Mouse (Mus musculus): ENCODE measurements around the gene Cyp2j5. TPM values are rescaled to one million over a fixed set of nuclear protein-coding genes. Genes with fewer than 3 reads are reported as not detected.
"Not testable (repeated sequence)": the region's sequence is repeated elsewhere in the genome, so short reads cannot be mapped to it uniquely, and the experiment has no call there.

Cyp2j5 gene
- total RNA-seq (2021), result 10 to 100 TPM in 1 of 2 experiments, 1 to 10 TPM in 1; 6.8 to 17.9 TPM
- long read RNA-seq, experiment 1, transcript Cyp2j5-201 (9 exons, 2,345 nt), result major isoform, 13 of 18 reads
- long read RNA-seq, experiment 1, partial matches to known transcripts, result 2 of 18 reads
- long read RNA-seq, experiment 1, other reads (novel, unspliced or antisense), result 3 of 18 reads
- long read RNA-seq, experiment 2, transcript Cyp2j5-201 (9 exons, 2,345 nt), result major isoform, 8 of 12 reads
- long read RNA-seq, experiment 2, partial matches to known transcripts, result 1 of 12 reads
- long read RNA-seq, experiment 2, other reads (novel, unspliced or antisense), result 3 of 12 reads

DNA sequence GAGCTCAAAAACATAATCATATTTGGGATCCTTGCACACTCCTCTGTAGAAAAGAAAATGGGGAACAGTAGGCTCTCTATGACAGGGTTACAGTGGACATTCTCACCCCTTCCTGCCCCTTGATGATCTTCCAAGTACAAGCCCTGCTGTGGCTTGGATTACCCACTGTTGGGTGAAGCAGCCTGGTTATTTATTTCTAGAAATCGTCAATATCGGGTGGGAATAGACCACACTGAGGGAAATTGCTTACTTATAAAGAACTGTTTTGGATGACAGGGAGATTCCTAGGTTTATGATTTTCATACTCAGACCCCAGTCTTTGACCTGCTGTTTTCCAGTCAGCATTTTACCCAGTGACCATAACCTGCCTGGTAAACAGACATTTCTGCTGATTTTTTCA, at the start of gene Cyp2j5:
Gene Cyp2j5 (minus strand): TSS at position 164 of the 400 bp plus-strand sequence.
- no peak for DNase-seq

DNA sequence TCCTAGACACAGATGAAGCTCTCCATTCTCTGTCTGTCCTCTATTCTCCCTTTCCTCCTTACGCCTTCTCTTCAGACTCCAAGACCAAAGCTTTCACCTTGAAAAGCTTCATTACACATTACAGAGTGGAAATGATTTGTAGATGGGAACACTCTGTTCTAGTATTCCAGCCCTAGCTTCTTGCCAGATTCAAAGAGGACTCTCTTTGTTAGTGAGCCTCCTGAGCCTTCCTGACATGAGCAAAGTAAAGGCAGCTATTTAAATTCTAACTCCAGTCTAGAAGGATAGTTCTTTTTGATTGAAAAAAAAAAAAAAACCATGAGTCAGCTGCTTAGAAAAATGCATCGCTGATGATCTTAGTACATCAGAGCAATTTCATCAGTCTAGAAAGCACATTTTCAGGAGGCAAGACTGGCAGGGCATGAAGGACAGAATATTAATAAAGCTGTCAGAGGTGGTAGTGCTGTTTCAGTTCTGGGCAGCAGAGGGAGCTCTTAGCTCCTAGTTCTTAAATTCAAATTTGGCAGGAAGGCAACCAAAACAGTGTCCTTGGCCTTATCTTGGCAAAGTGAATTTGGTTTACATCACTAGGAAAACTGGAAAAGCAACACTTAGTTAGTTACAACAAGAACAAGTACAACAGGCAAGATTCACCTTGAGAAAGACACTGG, 41.5 kb upstream of the Cyp2j5 start:
- peak; percentile 73 for DNase-seq

DNA sequence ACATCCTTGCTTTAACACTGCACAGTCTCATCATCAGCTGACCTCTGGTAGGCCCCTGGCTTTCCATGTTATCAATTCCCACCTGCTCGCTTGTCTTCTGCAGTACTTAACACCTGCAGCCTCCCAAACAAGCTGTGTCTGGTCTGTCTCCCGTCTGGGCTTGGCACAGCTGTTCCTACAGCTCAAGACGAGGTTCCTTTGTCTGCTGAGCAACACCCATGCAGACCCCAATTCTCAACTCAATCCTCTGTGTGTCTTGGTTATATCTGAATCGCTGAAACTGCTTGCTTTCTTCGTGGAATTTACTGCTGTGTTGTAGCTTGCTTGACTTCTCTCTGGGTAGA, 34.2 kb upstream of the Cyp2j5 start:
- no peak for DNase-seq

DNA sequence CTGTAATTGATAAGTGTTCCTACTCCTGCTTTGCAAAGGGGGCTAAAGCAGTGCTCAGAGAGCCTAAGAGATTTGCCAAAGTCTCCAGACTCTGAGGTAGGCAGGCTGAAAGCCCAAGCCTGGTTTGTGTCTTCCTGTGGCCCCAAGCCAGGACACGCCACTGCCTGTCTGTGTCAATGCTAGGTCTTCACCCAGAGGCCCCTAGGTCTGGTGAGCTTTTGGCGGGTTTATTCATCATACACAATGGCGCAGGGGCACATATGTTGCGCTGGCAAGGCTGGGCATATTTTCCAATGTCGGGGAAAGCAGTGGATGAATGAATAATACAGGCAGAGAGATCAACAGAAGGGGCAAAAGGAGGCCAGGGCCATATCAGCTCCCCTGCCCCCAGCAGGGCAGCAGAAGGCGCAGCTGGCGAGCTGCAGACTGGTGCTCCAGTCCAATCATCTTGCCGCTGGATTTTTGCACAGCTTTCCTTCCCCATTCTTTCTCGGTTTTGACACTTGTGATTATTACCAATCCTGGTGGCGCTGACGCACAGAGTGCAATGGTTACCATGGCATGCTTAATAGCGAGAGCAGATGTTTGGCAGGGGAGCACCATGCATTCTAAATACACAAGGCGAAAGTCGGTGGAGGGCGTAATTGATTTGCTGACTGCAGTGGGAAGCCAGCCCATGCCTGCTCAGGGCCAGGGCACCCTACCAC, 33.7 kb upstream of the Cyp2j5 start:
- no peak for DNase-seq

DNA sequence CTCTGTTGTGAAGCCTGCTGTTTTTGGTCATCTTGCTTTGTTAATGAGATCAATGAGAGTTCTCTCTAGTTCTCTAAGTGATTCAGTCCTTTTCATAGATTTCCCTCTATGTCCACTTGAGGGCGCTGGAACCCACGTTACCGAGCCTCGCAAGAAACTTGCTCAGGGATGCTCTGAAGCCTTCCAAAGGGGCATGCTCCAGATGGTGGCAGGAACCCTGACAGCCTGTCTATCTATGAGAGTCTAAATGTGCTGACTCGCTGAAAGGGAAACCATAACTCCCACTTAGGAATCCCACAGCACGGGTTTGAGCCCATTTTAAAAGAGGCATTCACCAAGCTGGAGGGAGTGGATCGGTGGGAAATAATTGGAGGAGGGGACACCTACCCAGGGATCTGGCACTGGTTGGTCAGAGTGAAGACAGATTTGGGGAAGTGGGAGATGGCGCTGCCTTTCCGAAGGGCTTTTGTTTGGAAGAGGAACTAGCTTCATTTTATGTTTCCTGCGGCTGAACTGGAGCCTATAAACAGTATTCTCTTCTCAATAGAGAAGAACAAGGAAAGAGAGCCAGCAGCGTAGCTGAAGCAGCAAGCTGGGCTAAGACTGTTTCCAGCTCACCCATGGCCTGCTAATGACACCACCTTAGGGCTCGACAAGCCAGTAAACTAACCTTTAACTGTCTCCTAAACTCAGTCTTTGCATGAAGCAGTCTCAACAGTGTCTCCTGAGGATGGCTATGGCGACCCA, 32.8 kb upstream of the Cyp2j5 start:
- peak; percentile 58 for DNase-seq

DNA sequence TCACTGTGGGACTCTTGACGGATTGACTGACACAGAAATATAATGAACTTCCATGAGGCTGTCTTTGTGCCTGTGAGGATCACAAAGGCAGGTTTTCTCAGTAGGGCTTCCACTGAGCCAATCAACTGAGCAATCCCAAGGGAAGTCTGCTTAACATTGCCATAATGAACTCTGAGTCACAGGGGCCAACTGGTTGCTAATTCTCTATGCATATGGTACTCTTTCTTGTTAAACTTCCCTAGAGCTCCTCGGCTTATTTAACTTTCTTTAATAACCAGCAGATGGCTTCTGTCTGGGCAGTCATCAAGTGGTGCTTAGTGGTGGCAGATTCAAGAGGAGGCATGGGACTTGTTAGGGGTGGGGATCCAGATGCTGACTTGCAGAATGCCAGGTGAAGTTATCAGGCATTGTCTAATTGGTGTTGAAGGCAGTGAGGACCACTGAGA, 23.4 kb upstream of the Cyp2j5 start:
- DNase-seq, result no peak

DNA sequence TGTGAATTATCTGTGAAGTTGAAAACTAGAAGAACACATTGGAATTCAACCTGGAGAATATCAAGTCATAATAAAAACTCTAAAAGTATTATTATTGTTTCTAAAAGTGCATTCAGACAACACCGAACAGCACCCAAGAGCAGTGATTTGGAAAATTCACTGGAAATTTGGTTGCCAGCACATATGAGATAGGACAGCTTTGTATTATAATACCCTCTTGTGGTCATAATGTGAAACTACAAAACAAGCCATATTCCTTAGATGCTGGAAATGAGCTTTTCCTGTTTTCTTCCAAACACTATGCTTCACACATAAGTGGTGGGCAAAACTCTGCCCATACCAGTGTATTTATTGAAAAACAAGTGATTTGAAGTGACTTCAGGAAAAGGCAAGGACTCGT, 19.5 kb upstream of the Cyp2j5 start:
- no peak for DNase-seq

DNA sequence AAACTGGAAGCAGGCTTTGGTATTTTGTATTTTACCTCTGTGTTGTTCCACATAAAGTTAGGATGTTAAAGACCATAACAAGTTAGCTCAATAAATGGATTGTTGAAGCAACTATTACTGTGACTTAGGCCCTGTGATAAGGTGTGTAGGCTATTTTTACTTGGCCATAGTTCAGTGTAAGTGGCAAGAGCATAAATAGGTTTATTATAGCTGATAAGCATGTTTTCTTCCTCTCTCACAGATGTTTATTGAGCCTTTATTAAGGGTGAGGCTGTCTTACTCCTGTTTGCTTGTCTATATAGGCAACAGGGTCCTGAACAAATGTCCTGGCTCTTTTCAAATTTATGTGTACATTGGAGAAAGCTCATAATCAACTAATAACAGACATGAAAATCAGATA, 17.0 kb upstream of the Cyp2j5 start:
- no peak for DNase-seq

DNA sequence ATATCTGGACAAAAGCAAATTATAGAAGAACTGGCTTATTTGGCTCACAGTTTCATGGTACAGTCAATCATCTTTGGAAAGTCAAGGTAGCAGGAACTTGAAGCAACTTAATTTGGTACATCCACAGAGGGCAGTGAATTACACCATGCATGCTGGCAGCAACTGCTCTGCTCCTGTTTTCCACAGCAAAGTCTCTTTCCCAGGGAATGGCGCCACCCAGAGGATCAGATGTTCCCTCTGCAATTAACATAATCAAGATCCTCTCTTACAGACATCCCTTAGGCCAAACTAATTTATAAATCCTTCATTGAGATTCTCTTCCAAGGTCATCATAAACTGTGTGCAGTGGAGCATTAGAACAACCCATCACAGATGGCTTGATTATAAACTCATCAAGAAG, 16.3 kb upstream of the Cyp2j5 start:
- DNase-seq, result peak; percentile 53

DNA sequence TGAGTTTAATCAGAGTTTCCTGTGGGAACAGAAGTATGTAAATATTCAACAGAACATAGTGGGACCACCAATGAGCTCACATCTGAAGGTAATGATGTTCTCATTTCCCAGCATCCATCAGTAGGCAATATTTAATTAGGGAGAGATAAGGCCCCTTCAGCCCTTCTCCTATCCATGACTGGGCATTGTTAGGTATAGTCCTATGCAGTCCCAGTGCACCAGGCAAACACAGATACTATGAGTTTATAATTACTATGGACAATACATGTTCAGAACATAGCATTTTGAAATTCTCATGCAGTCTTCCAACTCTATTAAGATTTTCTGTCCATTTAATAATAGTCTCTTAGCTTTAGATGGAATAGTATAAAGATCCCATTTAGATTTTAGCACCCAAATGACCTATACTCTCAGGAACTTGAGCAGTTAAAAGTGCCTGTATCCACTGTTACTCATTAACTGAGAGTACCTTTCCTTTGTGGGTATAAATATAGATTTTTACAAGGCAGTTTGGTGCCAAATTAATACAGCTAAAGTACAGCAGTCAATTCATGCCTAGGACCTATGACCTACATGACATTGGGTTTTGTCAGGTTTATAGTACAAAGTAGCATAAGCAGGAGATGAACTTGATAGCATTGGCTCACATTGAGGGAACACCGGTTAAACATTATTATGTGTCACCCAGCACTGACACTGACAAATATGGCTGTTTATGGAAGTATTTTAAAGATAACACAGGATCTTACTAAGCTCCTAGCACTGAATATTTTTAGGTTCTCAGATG, 907 bp upstream of the Cyp2j5 start:
- no peak for DNase-seq

DNA sequence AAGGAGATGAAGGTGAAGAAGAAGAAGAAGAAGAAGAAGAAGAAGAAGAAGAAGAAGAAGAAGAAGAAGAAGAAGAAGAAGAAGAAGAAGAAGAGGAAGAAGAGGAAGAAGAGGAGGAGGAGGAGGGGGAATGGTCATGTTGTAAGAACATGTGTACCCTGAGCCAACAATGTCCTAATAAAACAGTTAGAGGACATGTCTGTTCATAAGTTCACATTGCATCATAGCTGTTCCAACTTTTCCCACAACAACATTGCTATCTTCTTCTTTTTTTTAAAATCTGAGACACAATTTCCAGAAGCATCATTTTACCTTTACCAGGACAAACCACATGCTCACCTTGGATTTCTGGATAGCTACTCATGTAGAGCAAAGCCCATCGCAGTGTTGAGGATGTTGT, 28.5 kb downstream of the Cyp2j5 start:
- DNase-seq, result no peak

DNA sequence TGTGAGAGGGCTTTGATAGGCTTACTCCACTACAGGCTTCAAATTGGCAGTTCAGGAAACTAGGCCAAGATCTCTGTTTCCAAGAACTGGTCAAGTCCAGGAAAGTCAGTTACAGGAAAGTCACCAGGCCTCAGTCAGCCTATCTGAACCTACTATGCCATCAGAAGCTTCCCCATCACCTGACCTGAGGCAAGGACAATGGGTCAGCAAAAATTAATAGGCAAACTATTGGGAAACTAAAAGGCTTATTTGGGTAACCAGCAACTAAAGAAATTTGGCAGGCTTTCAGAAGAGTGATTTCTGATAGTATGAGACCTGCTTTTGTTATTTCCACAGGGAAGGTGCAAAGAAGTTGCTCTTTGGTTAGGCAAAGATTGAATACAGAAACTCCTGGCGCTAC, 41.5 kb downstream of the Cyp2j5 start:
- no peak for DNase-seq

DNA sequence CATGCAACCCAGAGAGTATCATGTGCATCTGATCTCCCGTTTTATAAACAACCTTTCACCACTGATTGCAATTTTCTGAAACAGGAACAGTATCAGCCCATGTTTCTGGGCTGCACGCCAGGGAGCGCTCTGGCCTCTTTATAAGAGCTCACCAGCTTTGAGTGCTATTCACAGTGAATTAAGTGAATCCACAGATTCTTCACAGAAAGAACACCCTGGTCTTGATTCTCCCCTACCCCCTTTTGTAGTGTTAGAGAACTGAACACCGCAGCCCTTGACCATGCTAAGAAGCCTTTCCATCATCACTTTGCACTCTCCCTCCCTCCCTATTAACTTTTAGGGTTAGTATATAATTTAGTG, 72.2 kb downstream of the Cyp2j5 start:
- peak; percentile 61 for DNase-seq

DNA sequence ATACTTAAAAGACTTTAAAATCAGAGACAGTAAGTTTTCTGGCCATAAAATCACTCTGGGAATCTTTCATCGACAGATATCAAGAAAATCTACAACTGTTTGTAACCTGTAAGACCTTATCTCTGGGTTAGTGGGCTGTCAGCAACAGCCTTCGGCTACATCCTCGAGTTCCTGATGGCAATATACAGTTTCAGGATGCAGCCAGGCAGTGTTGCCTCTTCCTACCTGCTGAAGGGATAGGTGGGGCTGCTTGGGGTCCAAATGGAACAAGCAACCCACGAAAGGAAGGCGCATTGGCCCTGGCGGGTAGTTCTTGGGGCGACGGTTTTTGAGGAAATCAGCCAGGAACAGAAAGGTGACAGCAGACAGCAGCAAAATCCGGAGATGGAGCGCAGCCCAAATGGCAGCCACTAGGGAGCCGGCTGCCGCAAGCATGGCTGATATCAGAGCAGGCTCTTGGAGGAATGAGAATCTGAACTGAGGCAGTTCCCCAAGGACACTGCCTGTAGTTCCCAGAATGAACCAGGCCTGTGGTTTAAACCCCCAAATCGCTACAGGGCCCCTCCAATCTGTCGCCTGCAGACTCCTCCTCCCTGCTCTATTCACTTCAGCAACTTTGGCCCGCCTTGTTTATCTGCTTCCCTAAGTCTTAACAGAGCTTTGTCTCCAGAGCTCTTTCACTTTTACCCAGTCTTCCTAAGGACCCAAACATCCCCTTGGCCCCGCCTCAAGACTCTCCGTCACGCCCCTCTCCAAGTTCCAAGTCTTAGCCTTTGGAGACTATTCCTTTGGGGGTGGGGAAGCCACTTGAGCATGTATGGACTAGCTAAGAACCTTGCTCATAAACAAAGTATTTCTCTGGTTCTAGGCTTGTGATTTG, 72.8 kb downstream of the Cyp2j5 start, which contains the start of gene Cyp2j9:
Gene Cyp2j9 (minus strand): TSS at position 668 of the 880 bp plus-strand sequence.
- DNase-seq, result peak; percentile 68

DNA sequence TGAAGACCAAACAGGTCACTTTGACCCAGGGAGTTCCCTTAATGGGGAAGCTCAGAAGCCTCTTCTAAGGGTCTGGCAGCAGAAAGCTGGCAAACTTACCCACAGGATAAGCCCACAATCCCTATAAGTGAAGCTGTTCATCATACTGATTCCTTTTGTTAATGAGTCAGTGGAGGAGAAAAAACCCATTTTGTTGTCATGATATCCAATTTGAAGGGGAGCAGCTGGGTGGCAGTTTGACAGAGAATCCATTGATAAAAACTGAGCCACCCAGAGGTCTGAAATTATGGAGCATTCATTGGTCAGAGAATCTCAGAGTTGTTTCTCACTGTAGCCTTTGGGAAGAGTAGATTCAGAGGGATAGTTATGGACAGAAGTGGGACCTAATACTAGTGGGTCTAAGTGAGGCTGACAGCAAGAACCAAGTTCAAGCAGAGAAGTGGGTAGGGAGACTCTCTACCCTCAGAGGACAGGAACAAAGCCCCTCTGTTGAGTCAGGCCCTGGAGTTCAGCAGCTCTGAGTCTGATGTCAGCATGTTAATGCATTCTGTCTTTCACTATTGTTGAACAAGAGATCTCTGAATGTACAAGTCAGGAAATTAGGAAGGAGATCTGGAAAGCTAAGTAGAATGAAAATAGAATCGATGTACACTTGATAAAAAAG, 82.4 kb downstream of the Cyp2j5 start:
- no peak for DNase-seq

DNA sequence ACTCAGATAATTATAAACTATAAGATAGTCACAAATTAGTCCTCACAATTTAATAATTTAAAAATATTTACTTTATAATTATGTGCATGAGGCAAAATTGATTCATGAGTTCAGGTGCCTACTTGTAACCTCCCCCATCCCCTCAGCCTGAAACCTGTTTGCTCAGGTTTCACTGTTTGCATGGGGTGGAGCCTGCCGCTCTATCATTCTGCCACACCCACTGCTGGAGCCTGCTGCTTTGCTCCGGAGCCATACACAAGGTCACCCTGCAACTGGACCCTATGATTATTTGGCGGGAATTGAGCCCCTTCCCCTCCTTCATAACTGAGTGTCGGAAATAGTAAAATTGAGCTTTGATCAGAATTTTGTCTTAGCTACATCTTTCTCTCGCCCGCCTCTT, 83.6 kb downstream of the Cyp2j5 start:
- DNase-seq, result not testable (repeated sequence)
